Mouse (Mus musculus) hindbrain, embryonic 14.5 days (tissue): ENCODE data around the gene Olfr145. TPM values are rescaled to one million over a fixed set of nuclear protein-coding genes. Genes with fewer than 3 reads are reported as not detected.

ENCODE experiments used
- ATAC-seq: fragments of 200-750 bp; cut with Nextera tagmentation; 2 replicates; pipeline ENCODE4 v1.8.0; 2017; ENCODE audit warnings: moderate number of reproducible peaks, mild to moderate bottlenecking, moderate TSS enrichment, moderate library complexity; ENCODE audit not compliant: low FRiP score
- DNase-seq: peaks from one replicate; pipeline ENCODE4 v3.0.0-alpha.2; 2015; ENCODE audit warnings: low spot score
- H3K27ac ChIP-seq: fragments of 300-500 bp; sonication (generic); 2 replicates; pipeline ENCODE4 v1.5.1; 2014; ENCODE audit warnings: mild to moderate bottlenecking, moderate library complexity
- H3K27me3 ChIP-seq: fragments of 300-500 bp; sonication (generic); 2 replicates; pipeline ENCODE4 v1.6.1; 2014; ENCODE audit warnings: mild to moderate bottlenecking, low read length, mixed read lengths; ENCODE audit not compliant: control insufficient read depth, insufficient read depth
- H3K36me3 ChIP-seq: fragments of 300-500 bp; sonication (generic); replicated peaks from 2 replicates; pipeline ENCODE4 v1.6.1; 2014; ENCODE audit not compliant: control insufficient read depth, insufficient read depth
- H3K4me1 ChIP-seq: fragments of 300-500 bp; sonication (generic); replicated peaks from 2 replicates; pipeline ENCODE4 v1.6.1; 2014; ENCODE audit warnings: antibody characterized with exemption, low read length, mixed read lengths; ENCODE audit not compliant: control insufficient read depth, insufficient read depth
- H3K4me2 ChIP-seq: fragments of 300-500 bp; sonication (generic); replicated peaks from 2 replicates; pipeline ENCODE4 v1.6.1; 2014; ENCODE audit warnings: mild to moderate bottlenecking, moderate library complexity
- H3K4me3 ChIP-seq: fragments of 300-500 bp; sonication (generic); replicated peaks from 2 replicates; pipeline ENCODE4 v1.5.1; 2014; ENCODE audit warnings: mild to moderate bottlenecking, low read length
- H3K9ac ChIP-seq: fragments of 300-500 bp; sonication (generic); 2 replicates; pipeline ENCODE4 v1.6.1; 2014
- H3K9me3 ChIP-seq: fragments of 300-500 bp; sonication (generic); 2 replicates; pipeline ENCODE4 v1.6.1; 2016; ENCODE audit warnings: low read length; ENCODE audit not compliant: control insufficient read depth
- WGBS: fragments of 180-500 bp; shearing (Covaris S2); extraction: QIAGEN DNeasy Blood & Tissue Kit; methylation state at CpG from one replicate; pipeline ENCODE4 v1.1.7; 2014; 5-methylcytosine and 5-hydroxymethylcytosine counted together
- polyA plus RNA-seq: library from polyadenylated mRNA; unstranded; fragments of >200 nt; fragmentation: Nextera tagmentation; extraction: Ambion mirVana; gene quantifications from 2 replicates; pipeline ENCODE4 v1.2.1, GENCODE M21; 2014

The Olfr145 gene
- not detected in 2 replicates for polyA plus RNA-seq

DNA sequence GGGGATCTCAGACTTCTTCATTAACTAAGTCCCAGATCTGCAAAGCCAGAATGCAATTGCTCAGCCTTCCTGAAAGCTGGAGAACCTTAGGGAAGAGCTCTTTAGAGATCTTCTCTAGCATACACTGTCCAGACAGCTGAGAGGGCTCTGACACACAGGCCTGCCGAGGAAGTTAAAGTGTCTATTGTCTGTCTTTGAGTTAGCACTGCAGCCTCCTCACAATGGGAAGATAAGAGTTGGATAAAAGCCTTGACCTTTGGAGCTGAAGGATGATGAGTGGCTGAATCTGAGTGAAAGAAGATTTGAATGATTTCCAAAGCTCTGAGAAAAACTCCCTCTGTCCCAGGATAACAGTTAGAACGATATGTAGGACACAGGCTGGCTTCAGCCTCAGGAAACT is at the start of gene Olfr145:
Gene Olfr145 (plus strand): TSS at position 64 of the 400 bp plus-strand sequence.
- Histone ChIP-seq H3K36me3 (no peaks in the 10 kb centered on the region), H3K4me1 (no peaks in the 10 kb centered on the region), H3K27ac (no peak within 1 kb of the TSS), H3K27me3 (no peaks in the 10 kb centered on the region), H3K9ac (no peak within 1 kb of the TSS), H3K4me3 (no peak within 1 kb of the TSS), H3K4me2 (no peak within 1 kb of the TSS), H3K9me3 (no peaks in the 10 kb centered on the region)
- WGBS: 24% methylated on average over 2 of the region's 2 CpGs
- DNase-seq: no peak
- no peak for ATAC-seq

DNA sequence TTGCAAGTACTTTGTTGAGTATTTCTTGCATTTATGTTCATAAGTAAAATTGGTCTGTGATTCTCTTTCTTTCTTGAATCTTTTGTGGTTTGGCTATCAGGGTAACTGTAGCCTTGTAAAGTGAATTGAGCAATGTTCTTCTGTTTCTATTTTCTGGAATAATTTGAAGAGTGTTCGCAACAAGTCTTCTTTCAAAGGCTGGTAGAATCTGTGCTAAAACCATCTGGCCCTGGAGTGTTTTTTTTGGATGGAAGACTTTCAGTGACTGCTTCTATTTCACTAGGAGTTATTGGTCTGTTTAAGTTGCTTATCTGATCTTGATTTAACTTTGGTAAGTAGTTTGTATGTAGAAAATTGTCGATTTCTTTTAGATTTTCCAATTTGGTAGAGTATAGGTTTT is 47.3 kb upstream of the Olfr145 start:
- no peak overlapping the region for H3K4me2 ChIP-seq
- H3K4me1 ChIP-seq: no peaks in the 10 kb centered on the region
- H3K27me3 ChIP-seq: no peaks in the 10 kb centered on the region
- H3K9ac ChIP-seq: no peak overlapping the region
- 86% methylated on average over 2 of the region's 2 CpGs for WGBS
- H3K9me3 ChIP-seq: no peaks in the 10 kb centered on the region
- H3K36me3 ChIP-seq: no peaks in the 10 kb centered on the region
- ATAC-seq (no peak), DNase-seq (no peak)
- H3K27ac ChIP-seq: no peak overlapping the region
- H3K4me3 ChIP-seq: no peak overlapping the region

DNA sequence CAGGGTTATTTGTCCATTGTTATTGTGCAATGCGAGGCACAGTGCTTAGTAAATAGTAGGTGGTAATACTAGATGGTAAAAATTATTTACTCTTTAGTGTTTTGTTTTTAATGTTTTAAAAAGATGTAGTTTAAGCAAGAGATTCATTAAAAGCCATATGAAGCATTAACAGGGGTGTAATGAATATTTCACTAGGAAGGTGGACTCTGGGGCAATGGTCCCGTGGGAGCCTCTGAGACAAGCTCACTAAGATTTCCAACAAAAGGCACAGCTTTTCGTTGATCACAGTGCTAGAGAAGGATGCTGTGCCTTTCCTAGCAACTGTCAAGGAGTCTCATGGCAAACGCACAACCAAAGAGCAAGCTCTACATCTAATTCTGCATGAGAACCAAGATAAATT is 42.6 kb upstream of the Olfr145 start, which contains the start of gene Olfr877:
Gene Olfr877 (plus strand): TSS at position 301 of the 400 bp plus-strand sequence.
- DNase-seq (no peak), ATAC-seq (no peak)
- Histone ChIP-seq H3K27ac (no peak within 1 kb of the TSS), H3K4me2 (no peak within 1 kb of the TSS), H3K9me3 (no peaks in the 10 kb centered on the region), H3K27me3 (no peaks in the 10 kb centered on the region), H3K9ac (no peak within 1 kb of the TSS), H3K4me1 (no peaks in the 10 kb centered on the region), H3K4me3 (no peak within 1 kb of the TSS), H3K36me3 (no peaks in the 10 kb centered on the region)
- 80% methylated on average over 4 of the region's 4 CpGs for WGBS

DNA sequence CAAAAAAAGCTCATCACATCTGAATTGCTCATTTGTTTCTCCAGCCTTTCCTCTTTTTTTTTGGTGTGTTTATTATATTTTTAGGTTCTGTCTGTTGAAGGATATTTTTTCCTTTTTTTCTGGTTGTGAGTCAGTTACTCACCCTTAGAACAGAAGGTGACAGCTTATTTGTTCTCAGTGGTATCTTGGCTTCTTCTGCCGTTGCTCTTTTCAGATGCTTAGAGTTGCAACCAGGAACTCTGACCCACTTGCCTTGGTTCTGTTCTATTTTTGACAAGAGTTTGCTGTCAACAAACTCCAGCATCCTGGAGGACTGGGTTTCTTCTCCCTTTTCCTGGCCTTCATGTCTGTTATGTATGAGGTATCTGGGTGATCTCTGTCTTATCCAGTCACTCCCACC is 33.2 kb upstream of the Olfr145 start:
- no peak for DNase-seq
- WGBS: 64% methylated on average over 1 of the region's 1 CpGs
- H3K4me2 ChIP-seq: no peak overlapping the region
- no peaks in the 10 kb centered on the region for H3K9me3 ChIP-seq
- no peaks in the 10 kb centered on the region for H3K27me3 ChIP-seq
- H3K9ac ChIP-seq: no peak overlapping the region
- no peak overlapping the region for H3K4me3 ChIP-seq
- H3K27ac ChIP-seq: no peak overlapping the region
- no peak for ATAC-seq
- no peaks in the 10 kb centered on the region for H3K36me3 ChIP-seq
- no peaks in the 10 kb centered on the region for H3K4me1 ChIP-seq

DNA sequence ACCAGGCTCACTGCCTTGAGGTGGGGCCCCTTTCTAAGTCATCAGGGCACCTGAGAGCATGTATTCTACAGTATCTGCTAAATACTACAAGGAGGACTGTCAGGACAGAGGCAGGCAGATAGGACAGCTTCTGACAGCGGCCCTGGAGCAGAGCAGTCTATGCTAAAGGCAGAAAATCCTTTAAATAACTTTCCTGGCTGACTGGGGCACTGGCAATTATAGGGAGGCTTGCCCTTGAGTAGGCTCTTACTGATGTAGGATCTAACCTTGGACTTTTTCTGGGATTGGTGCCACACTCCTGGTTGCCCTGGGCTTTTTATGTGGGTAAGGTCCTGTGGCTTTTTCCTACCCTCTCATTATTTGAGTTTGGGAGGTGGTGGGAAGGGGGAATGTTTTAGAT is 26.3 kb upstream of the Olfr145 start:
- Histone ChIP-seq H3K4me1 (no peaks in the 10 kb centered on the region), H3K27ac (no peak overlapping the region), H3K9me3 (no peaks in the 10 kb centered on the region), H3K27me3 (no peaks in the 10 kb centered on the region), H3K4me3 (no peak overlapping the region), H3K9ac (no peak overlapping the region), H3K4me2 (no peak overlapping the region), H3K36me3 (no peaks in the 10 kb centered on the region)
- 65% methylated on average over 1 of the region's 1 CpGs for WGBS
- ATAC-seq: no peak
- DNase-seq: no peak

DNA sequence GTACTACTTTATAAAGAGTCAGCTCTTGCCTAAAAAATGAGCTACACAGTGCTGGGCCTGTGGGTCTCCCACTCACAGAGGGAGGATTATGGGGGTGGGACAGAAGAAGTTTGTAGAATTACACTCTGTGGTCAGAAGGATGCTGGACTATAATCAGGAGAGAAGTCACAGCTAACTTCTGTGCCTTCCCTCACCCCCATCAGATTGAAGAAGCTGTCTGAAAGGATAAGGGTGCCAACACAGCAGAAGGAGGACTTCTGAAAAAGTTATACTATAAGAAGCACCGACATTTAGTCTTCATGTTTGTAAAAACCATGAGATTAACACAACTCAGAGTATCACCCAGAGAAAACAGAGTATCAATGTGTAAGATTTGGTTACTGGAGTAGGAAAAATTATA is 25.4 kb upstream of the Olfr145 start:
- H3K4me3 ChIP-seq: no peak overlapping the region
- no peaks in the 10 kb centered on the region for H3K36me3 ChIP-seq
- no peak overlapping the region for H3K4me2 ChIP-seq
- H3K27ac ChIP-seq: no peak overlapping the region
- no peaks in the 10 kb centered on the region for H3K9me3 ChIP-seq
- no peaks in the 10 kb centered on the region for H3K27me3 ChIP-seq
- ATAC-seq (no peak), DNase-seq (no peak)
- no peaks in the 10 kb centered on the region for H3K4me1 ChIP-seq
- no peak overlapping the region for H3K9ac ChIP-seq
- 81% methylated on average over 1 of the region's 1 CpGs for WGBS

DNA sequence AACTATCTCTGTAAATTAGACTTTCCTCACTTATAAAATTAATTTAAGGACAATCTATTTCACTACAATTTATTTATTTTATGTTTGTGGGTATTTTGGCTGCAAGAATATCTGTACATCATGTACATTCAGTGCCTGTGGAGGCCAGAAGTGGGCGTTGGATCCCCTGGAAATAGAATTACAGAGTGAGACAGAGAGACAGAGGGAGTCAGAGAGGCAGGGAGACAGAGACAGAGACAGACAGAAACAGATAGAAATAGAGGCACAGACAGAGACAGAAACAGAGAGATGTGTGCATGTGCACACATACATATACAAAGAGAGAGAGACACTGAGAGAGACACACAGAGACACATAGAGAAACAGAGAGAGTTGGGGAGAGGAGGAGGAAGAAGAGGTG is 25.0 kb upstream of the Olfr145 start:
- Histone ChIP-seq H3K4me1 (no peaks in the 10 kb centered on the region), H3K4me2 (no peak overlapping the region), H3K9ac (no peak overlapping the region), H3K27me3 (no peaks in the 10 kb centered on the region), H3K9me3 (no peaks in the 10 kb centered on the region), H3K27ac (no peak overlapping the region), H3K36me3 (no peaks in the 10 kb centered on the region), H3K4me3 (no peak overlapping the region)
- DNase-seq (no peak), ATAC-seq (no peak)
- WGBS: 59% methylated on average over 1 of the region's 1 CpGs

DNA sequence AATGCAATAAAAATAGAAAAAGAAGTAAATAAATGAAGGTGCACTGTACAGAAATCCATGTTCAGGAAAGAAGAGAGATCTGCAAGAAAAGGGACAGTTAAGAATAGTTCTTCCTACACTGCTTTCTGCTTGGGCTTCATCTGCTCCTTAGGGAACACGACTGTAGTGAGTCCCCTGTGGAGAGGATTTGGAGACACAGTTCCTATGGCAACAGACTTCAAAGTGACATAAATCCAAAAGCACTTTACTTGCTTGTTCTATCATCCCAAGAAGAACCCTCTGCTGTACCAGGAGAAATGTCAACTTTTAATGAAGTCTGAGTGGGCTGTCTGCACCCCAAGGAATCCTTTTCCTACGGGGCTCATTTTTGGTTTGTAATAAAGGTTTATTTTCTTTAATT is 5.6 kb upstream of the Olfr145 start:
- DNase-seq: no peak
- H3K4me2 ChIP-seq: no peak overlapping the region
- H3K27me3 ChIP-seq: no peaks in the 10 kb centered on the region
- no peak overlapping the region for H3K9ac ChIP-seq
- H3K27ac ChIP-seq: no peak overlapping the region
- H3K36me3 ChIP-seq: no peaks in the 10 kb centered on the region
- 31% methylated on average over 2 of the region's 2 CpGs for WGBS
- H3K4me3 ChIP-seq: no peak overlapping the region
- no peak for ATAC-seq
- H3K4me1 ChIP-seq: no peaks in the 10 kb centered on the region; the same call in 1 of the 2 replicates
- H3K9me3 ChIP-seq: no peaks in the 10 kb centered on the region

DNA sequence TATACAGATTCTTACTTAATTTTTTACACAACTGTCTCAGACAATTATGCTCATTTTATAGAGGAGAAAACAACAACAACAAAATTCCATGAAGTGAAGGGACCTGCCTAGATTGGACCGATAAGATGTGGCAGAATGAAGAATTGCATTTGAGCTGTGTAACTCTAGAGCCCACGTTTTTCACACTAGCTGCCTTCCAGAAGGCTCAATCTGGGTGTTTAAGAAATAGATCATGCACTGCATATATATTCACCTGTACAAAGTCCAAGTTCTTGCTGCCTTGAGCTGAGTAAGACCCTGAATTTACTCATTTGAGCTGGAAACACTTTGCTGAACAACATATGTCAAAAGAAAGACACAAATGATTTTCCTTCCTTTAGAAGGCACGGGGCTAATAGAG is 9.0 kb downstream of the Olfr145 start:
- 78% methylated on average over 3 of the region's 3 CpGs for WGBS
- H3K27me3 ChIP-seq: no peaks in the 10 kb centered on the region
- ATAC-seq (no peak), DNase-seq (no peak)
- H3K9ac ChIP-seq: no peak overlapping the region
- H3K4me2 ChIP-seq: no peak overlapping the region
- no peaks in the 10 kb centered on the region for H3K4me1 ChIP-seq
- no peaks in the 10 kb centered on the region for H3K9me3 ChIP-seq
- H3K27ac ChIP-seq: no peak overlapping the region
- H3K36me3 ChIP-seq: no peaks in the 10 kb centered on the region
- no peak overlapping the region for H3K4me3 ChIP-seq

DNA sequence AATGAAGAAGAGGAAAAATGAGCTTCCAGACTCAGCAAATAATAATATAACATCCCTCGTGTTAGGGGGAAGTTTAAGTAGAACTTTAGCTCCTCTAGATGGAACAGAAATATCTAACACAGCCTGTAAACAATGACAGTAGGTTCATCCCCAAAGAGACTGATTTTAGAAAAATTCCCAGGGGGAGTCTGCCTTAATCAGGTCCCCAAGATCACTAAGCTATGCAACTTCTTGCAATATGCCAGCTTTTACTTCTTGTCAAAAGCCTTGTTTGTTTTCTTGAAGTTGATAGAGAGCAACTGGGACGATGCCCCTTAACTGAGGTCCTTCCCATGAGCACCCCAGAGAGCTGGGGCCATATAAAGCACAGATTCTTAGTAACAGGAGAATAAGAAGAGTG is 21.0 kb downstream of the Olfr145 start, which contains the start of gene Olfr878:
Gene Olfr878 (plus strand): TSS at position 301 of the 400 bp plus-strand sequence.
- Histone ChIP-seq H3K27ac (no peak within 1 kb of the TSS), H3K4me1 (no peaks in the 10 kb centered on the region), H3K9me3 (no peaks in the 10 kb centered on the region), H3K4me2 (no peak within 1 kb of the TSS), H3K27me3 (no peaks in the 10 kb centered on the region), H3K36me3 (no peaks in the 10 kb centered on the region), H3K9ac (no peak within 1 kb of the TSS), H3K4me3 (no peak within 1 kb of the TSS)
- ATAC-seq (no peak), DNase-seq (no peak)
- 80% methylated on average over 2 of the region's 2 CpGs for WGBS
